Mouse (Mus musculus) heart, adult 9 months (tissue): ENCODE measurements around the gene Cpa4.
A peak's percentile ranks its signal among the peaks of the same experiment; 100 is the strongest.

ENCODE experiments used
- DNase-seq, 2 experiments: peaks; one replicate each; pipeline ENCODE4 v3.0.0; 2022; ENCODE audit warnings: low spot score in 2 of 2

The Cpa4 gene

DNA sequence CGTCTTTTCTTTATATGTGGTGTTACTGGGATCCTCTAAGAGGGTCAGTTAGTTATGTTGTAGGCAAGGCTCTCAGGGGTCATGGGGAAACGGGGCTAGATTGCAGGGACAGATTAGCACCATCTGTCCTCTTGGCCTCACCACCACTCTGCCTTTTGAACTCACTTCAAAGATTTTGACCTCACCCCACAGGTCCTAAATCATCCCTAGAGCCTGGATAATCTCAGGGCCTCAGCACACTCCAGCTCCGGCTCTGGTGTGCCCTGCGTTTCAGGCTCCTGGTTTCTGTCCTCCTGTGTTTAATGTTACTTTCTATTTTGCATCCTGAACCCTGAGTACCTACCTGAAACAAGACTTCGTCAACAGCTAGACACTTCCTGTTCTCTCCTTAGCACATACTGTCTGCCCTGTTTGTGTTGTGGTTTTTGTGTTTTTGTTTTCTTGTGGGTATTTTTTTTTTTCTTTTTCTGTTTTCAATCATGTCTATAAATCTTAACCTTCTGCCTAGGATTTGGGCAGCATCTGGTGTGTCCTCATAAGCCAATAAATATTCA, 23.8 kb downstream of the Cpa4 start:
- DNase-seq: no peak

DNA sequence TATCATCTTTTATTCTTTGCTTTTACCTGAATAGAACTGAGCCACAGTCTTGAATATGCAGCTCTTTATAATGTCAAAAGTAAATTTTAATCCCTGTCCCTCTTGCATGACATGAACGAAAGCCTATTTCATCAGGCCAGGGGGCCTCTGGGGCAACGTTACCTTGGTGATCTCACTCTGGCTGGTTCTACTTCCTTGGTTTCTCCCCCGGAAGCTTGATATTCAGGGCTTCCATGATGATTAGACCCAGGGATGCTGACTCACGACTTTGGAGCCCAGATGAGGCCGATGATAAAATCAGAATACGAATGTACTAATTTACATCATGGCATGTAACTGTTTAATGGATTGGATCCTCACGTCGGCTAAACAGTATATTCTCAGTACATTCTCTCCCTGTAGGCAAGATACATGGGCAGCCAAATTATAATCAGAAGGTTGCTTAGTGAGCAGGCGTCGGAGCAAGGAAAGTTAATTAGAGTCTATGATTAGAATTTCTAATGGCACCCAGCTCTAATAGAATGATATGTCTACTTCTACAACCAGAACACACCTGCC, 24.3 kb downstream of the Cpa4 start:
- DNase-seq: no peak

DNA sequence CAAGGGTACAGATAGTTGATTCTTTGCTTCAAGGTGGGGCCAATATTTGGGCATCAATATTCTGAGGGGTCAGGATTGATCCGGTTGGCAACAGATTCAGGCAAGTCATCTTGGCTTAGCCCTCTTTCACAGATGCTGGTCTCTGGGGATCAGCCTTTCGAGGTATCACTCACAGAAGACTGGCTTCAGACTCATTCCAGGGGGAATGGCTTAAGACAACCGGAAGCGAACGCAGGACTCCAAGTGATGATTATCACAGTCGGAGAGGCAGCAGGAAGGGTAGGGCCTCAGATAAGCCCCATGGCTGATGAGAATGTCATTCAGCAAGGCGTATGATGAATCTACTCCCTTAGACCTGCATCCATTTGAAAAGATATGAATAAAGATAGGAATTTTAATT, 26.2 kb downstream of the Cpa4 start:
- DNase-seq: no peak

DNA sequence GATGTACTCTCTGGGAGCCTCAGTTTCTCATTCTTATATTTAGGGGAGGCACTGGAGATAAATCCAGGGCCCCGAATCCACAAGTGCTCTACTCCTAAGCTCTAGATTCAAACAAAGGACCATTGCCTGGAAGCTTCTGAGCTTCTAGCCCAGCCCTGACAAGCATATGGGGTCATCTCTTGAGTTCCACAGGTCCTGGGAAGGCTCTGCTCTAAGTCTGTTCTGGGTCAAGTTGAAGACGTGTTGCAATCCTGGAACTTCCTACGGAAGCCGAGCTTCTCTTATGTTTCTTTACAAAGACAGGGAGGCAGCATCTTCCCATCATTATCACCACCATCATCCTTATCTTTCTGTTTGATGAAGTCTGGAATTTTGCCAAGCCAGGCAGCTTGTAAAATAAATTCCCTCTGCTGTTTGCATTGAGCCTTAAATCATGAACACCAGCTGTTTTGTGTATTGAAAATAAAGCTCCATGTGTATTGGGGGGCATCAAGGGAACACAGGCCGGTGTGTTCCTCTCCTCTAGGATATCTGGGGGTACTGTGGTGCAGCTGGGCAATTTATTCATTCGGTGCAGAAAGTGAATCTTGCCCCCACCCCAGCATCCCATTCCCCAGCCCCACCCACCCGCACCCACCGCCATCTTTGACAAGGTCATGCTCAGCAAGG, 28.2 kb downstream of the Cpa4 start:
- no peak for DNase-seq

DNA sequence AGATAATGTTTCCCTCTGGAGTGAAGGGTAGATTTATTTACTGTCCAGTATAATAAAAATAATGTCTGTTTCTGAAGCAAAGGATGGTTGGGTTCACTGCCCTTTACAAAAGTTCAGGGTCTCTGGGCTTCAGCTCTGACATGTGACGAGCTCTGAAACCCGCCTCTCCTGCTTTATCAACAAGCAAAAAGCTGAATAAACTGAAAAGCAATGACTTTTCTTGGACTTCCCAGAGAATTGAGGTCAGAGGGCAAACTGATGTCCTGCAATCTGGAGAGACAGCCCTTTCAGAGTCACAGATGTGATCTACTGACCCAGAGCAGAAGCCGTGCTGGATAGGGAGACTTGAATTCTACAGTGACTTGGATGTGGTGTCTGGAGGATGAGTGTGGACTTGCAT, 31.9 kb downstream of the Cpa4 start:
- DNase-seq: no peak

DNA sequence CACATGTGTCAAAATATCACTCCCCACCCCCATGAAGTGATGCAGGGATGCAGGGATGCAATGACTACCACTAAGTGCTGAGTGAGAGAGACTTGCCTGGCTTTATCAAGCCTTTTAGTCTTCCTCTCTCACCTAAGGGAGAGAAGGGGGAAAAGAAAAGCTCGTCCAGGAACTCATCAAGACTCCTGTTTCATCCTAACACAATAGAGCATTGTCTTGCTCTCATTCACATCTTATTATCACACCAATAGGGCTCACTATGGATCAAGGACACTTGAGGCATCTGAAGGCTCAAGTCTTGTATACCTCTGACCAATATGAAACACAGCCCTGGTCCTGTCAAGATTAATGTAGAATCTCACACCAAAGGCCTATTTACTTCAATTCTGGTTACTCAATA, 32.8 kb downstream of the Cpa4 start:
- no peak for DNase-seq

DNA sequence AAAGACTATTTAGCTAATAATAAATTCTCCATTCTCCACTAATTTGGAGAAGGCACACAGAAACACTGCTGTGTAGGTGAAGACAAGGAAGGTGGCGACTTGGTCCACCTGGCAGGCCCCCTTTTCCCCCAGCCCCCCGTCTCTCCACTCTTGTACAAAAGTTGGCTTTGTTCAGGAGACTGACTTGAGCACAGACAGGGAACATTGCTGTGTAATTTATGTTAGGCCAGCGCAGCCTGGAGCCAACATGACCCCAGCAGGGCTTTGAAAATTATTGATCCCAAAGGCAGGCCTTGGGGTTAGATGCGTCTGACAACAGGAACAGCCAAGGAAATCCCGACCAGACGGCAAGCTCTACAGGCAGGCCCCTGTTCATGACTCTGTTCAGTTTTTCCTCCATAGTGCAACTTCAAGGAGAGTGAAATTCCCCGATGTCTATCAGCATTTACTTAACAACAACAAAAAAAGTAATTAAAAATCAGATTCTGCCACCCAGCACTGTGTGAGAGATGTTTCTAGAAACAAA, 36.2 kb downstream of the Cpa4 start:
- DNase-seq: no peak

DNA sequence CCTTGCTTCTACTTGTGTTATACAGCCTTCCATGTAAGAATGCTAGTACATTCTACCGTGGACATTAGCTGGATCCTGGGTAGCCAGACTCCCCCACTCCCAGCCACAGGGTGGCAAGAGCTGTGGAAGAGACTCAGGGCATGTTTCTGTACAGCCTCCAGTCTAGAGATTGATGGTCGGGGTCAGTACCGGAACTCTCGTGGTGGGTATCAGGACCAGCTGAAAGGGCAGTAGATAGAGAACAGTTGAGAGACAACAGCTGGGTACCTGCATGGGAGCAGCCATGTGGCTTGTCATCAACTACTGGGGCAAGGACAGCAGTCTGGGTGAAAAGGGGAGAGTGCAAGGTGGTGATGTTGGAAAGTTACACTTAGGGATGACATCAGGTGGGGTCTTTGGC, 36.9 kb downstream of the Cpa4 start:
- no peak for DNase-seq

DNA sequence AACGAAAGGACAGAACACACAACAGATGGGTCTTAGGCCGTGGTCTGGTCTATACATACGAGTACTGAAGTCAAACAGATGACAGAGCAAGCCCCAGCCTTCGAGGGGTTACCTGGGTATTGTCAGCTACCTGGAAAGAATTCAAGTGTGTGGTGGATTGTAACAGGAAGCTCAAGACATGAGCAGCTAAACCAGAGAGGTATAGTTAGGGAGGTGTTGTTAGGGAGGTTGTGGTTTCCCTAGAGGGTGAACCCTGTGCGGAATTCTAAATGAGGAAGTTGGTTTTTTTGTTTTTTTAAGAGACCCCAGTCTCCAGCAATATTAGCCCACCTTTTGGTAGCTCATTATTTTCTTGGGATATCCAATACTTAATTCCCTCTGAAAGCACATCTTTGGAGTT, 37.5 kb downstream of the Cpa4 start:
- no peak for DNase-seq

DNA sequence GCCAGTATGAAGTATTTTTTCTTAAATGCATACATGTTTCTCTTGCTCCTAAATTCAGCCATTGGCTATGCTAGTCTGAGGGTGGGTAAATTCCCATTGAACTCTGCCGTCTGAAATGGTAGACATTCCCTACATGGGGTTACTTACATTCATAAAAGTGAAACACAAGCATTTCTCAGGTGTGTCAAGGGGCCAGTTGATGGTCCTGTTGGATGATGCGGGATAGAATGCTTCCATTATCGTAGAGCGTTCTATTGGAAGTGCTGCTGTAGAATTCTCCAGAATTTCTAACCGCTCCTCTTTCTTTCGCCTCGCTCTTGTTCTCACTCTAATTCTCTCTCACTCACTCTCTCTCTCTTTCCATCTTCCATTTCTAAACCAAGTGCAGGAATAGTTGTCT, 42.5 kb downstream of the Cpa4 start, which contains the start of gene Cpa5:
TSS of gene Cpa5 (plus strand) at position 301 of the 400 bp plus-strand sequence.
- no peak for DNase-seq

DNA sequence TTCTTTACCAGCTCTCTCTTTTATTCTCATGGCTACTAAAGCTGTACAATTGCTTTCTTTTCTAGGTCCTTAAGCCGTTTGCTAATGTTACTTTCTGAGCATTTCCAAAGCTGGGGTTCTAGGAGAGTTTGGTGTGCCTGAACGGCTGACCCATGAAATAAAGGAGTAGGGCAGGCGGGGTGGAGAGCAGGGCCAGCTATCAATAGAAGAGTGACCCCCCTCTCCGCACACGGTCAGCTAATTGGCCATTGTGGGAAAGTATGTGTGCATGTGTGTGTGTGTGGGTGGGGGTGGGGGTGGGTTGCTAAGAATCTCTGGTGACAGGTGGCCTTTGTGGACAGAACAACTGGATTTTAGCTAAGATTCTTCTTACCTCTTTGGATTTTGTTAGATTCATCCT, 43.0 kb downstream of the Cpa4 start:
- DNase-seq: no peak

DNA sequence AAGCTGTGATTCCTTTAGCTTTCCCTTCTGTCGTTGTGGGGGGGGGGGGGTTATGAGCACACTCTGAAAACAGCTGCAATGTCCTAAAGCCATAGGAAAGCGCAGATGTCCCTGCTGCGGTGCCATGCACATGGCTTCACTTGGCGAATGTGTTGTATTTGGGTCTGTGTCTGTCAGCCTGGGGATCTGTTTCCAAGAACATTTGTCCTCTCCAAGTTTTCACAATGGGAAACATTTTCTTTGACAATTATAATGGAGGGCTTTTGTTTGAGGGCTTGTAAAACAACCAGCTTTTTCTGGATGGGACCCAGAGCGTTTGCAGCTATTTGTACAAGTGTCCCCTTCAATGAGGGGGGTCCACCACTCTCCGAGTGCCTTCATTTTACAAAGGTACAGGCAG, 46.1 kb downstream of the Cpa4 start:
- no peak for DNase-seq

DNA sequence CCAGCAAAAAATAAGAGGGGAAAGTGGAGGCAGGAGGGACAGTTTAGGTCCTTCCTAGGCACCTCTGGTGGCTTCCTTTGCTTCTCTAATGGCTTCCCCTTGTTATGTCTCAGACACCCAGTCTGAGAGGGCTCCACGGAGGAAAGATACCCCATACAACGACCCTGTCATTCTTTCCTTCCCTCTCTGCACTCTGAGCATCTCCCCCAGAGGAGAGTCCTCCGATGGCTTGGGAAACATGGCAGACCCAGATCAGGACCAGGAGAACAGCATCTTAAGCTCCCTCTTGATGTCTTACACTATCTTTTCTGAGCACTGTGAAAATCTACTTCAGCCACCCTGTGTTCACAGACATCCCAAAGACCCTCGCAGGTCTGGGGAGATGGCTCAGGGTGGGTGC, 47.6 kb downstream of the Cpa4 start:
- no peak for DNase-seq

DNA sequence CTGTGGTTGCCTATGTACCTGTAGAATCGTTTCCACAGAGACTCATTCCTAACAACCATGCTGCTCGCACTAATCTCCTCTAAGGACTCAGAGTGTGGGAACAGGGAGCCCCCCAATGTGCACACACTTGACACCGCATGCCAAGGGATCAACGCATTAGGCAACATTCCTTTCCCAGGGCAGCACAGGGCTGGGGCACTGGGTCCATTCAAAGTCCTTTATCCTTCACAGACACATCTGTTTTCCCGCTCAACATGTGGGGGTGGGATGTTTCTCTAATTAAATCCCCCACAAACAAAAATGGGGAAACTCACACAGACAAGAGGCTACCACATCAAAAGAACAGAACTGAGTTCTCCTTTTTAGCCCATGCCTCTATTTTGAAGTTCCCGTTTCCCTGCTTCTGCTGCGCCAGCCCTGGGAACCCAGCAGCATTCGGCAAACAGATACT, 48.3 kb downstream of the Cpa4 start:
- DNase-seq: no peak

DNA sequence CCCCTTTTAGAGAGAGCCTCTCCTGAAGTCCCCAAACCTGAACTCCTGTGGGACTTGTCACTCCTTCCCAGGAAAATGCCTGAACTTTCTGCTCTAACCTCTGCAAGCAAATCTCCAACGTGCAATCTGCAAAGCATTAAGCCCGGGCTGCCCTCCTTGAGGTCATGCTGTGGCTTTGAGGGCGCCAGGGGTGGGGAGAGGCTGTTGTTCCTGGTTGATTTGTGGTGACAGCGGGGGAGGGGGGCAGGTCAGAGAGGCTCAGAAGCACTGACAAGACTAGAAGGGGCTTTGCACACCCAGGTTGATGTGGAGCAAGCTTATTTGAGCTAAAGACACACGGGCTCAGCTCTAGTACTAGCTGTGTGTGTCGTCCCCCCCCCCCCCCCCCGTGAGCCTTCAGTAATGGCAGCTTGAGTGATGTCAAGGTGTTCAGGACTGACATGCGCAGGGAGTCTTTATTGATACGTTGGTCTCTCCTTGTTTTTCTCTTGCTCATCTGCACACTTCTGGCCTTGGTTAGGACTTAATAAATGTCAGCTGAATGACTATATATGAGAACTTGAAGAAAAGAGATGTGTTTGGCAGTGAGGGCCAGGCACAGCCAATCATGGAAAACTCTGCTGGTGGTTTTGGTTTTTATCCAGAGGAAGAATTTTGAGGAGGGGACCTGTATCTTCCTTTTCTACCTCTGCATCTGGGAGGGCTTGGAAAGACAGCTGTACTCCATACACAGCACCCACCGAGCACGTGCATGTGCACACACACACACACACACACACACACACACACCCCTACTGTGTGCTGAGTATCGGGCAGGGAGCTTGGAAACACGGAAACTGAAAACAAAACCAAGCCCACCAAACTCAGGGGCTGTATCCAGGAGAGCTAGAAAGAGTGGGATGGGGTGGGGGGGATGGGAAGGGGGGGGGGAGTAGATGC, 49.1 kb downstream of the Cpa4 start:
- no peak for DNase-seq

DNA sequence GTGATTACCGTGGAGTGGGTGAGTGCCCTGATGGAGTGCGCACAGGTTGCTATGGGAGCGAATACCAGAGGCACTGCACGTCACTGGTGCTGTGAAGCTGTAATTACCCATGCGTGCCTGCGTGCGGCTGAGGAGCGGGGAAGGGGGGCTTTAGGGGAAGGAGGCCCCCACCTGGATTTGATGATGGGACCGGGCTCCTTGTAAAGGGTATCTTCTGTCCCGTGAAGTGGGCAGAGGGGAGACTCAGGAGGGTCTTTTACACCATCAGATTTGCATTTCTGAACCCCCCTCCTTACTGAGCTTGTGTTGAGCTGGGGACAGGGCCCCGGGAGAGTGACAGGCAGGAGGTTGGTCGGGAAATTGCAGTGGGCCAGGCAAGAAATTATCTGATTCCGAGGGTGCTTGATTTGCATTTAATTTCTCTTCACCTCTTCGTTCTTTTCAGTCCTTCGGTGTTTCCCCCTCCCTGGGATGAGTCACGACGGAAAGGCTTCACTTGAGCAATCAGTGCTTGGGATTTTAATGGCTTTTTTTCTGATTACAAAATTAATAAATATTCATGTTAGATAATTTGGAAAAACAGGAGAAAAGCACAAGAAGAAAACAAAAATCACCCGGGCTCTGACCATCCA, 49.9 kb downstream of the Cpa4 start:
- DNase-seq: no peak

DNA sequence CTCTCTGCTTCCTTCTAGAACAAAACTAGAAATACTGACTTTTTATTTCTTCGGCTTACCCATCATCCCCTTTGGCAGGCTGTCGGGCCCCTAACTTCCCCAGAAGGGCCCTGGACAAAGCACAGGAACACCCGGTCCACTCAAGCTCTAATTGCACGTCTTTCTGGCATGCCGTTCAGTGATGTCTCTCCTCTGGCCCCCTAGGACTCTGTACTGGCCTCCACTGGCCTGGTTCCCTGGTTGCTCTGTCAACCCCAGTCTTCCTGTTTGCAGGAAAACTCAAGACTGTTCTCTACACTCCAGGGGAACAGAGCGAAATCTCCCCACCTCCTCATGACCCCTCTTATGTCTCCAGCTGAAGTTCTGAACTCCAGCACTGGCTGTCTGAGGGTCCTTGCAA, 50.6 kb downstream of the Cpa4 start:
- no peak for DNase-seq

DNA sequence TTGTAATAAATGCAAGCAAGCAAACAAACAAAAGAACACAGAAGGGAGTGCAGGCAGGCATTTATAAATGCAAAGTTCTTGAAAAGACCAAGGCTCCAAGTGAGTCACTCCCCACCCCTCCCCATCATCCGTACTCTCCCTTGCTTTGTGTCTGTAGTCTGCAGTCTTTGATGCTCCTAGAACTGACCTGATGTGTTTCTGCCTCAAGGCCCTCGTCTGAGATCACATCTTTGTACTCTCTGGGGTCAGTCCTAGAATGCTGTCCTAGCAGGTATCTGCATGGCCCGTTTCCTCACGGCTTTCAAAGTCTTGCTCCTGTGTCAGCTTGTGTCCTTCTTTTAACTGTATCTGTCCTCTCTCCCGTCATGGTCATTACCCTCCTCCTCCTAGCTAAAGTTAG, 51.4 kb downstream of the Cpa4 start:
- no peak for DNase-seq

DNA sequence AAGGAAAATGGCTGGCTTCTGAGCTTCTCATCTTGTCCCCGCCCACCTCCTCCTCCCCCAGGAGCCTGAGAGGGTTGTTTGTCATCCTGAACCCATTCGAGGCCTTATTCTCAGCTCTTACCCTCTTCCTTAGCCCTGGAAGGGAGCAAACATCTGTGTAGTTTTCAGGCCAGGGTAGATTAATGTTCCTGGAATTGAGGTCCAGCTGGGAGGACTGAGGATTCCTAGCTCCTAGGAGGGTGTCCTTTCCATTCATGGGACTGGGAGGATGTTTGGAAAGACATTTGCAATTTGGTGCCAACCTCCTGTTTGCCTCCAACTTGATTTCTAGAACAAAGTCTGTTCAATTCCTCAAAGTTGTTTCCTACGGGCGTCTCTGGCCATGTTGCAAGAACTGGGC, 52.4 kb downstream of the Cpa4 start:
- peak; percentile 27 to 30 for DNase-seq

DNA sequence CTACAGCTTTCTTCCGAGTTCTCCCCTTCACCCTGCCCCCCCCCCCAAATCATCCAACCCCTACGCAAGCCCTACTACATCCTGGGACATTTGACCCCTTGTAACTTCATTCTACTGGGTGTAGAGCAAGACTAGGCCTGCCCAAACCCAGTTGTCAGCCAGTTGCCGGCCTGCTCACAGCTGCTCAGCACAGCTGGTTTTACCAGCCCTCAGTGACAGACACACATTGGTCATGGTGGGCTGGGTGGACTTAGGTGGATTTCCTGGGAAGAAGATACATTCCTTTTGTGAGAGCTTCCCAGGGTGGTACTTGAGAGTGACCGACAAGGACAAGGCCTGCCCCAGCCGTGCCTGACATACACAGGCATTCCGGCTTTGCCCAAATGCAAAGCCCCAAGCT, 52.8 kb downstream of the Cpa4 start:
- DNase-seq: peak in 1 of 2 experiments; percentile 5

DNA sequence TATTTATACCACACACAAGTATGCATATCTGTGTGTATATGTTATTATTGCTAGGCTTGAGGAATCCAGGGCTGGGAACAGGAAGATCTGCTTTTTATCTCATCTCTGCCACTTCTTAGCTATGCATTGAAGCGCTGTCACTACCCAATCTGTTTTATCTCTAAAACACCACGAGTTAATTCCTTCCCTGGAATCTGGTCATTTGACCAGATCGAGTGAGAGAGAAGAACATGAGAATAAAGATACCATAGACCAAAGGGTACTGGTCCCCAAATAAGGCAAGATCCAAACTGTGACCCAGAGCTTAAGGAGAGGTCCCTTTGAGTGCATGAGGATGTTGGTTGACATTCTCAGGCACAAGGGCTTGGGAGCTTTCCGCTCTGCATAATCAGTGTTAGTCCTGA, 53.8 kb downstream of the Cpa4 start:
- no peak for DNase-seq

DNA sequence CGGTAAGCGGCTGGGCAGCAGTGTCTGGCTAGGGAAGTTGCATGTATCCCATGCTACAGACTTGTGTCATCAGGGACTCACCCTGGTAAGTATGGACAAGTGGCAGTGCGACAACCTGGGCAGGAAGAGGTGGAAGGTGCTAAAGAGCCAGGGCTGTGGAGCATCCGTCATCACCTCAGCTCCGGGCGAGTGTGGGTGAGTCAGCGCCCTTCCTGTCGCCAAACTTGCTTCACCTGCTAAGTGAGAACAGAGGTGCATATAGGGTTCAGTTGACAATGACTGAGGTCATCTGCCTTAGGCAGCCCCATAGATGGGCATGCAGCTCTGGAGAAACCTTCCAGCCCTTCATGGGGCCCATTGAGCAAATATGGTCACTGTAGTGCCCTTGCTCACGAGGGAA, 56.6 kb downstream of the Cpa4 start:
- no peak for DNase-seq
